Mouse (Mus musculus) retina, postnatal 7 days (tissue): ENCODE measurements at regions not wholly inside any gene's neighbourhood (a gene's known extent, or its start where the extent isn't known, plus 50 kb on each side); places are given as distances from the start of the nearest gene placed in this dataset.
A peak's percentile ranks its signal among the peaks of the same experiment; 100 is the strongest.

Experiments
- DNase-seq: peaks from one replicate; pipeline ENCODE4 v3.0.0-alpha.2; 2012; ENCODE audit warnings: low read depth, low spot score

GRCm38 (mm10) chr9:61677037-61677436 is 237.3 kb downstream of the Rplp1 start:
- DNase-seq: no peak

GRCm38 (mm10) chr9:61675366-61675765 is 239.0 kb downstream of the Rplp1 start:
- no peak for DNase-seq

- DNase-seq: no peak
These were observed 240.7 kb downstream of the Rplp1 start for GRCm38 (mm10) chr9:61673575-61674203.

GRCm38 (mm10) chr9:61670986-61671385 is 243.4 kb downstream of the Rplp1 start:
- DNase-seq: no peak

- DNase-seq: no peak
These were observed 244.4 kb downstream of the Rplp1 start for GRCm38 (mm10) chr9:61669729-61670520.

GRCm38 (mm10) chr9:61668723-61669122 is 245.6 kb downstream of the Rplp1 start:
- no peak for DNase-seq

GRCm38 (mm10) chr9:61668157-61668697 is 246.1 kb downstream of the Rplp1 start:
- DNase-seq: no peak

GRCm38 (mm10) chr9:61667453-61668074 is 246.8 kb downstream of the Rplp1 start:
- DNase-seq: no peak

GRCm38 (mm10) chr9:61666761-61667332 is 247.5 kb downstream of the Rplp1 start:
- no peak for DNase-seq

- no peak for DNase-seq
These were observed 248.2 kb downstream of the Rplp1 start for GRCm38 (mm10) chr9:61666118-61666517.

- DNase-seq: no peak
These were observed 249.1 kb downstream of the Rplp1 start for GRCm38 (mm10) chr9:61665254-61665653.

GRCm38 (mm10) chr9:61664000-61664622 is 250.2 kb downstream of the Rplp1 start:
- no peak for DNase-seq

- no peak for DNase-seq
These were observed 252.0 kb downstream of the Rplp1 start for GRCm38 (mm10) chr9:61662055-61663028.

- no peak for DNase-seq
These were observed 254.2 kb downstream of the Rplp1 start for GRCm38 (mm10) chr9:61660191-61660590.

- DNase-seq: no peak
These were observed 256.3 kb downstream of the Rplp1 start for GRCm38 (mm10) chr9:61657996-61658395.

- no peak for DNase-seq
These were observed 258.8 kb downstream of the Rplp1 start for GRCm38 (mm10) chr9:61655433-61655981.

- DNase-seq: peak; percentile 17
These were observed 268.5 kb downstream of the Rplp1 start for GRCm38 (mm10) chr9:61645661-61646425.

GRCm38 (mm10) chr9:61640739-61641138 is 268.6 kb downstream of the Tle3 start:
- DNase-seq: no peak

- no peak for DNase-seq
These were observed 266.7 kb downstream of the Tle3 start for GRCm38 (mm10) chr9:61638908-61639307.
